Mouse (Mus musculus) heart, adult 2 months (tissue): ENCODE data around the gene Nptx2.

Source experiments
- CTCF ChIP-seq: fragments of 200-600 bp; IDR thresholded peaks from 2 replicates; pipeline ENCODE4 v1.8.1; 2022; ENCODE audit warnings: antibody characterized with exemption, mild to moderate bottlenecking, moderate library complexity
- POLR2A ChIP-seq: fragments of 200-500 bp; IDR thresholded peaks from 2 replicates; pipeline ENCODE4 v1.6.1; 2011; ENCODE audit warnings: mild to moderate bottlenecking, low read depth, low read length, control low read depth; ENCODE audit not compliant: insufficient read depth

DNA sequence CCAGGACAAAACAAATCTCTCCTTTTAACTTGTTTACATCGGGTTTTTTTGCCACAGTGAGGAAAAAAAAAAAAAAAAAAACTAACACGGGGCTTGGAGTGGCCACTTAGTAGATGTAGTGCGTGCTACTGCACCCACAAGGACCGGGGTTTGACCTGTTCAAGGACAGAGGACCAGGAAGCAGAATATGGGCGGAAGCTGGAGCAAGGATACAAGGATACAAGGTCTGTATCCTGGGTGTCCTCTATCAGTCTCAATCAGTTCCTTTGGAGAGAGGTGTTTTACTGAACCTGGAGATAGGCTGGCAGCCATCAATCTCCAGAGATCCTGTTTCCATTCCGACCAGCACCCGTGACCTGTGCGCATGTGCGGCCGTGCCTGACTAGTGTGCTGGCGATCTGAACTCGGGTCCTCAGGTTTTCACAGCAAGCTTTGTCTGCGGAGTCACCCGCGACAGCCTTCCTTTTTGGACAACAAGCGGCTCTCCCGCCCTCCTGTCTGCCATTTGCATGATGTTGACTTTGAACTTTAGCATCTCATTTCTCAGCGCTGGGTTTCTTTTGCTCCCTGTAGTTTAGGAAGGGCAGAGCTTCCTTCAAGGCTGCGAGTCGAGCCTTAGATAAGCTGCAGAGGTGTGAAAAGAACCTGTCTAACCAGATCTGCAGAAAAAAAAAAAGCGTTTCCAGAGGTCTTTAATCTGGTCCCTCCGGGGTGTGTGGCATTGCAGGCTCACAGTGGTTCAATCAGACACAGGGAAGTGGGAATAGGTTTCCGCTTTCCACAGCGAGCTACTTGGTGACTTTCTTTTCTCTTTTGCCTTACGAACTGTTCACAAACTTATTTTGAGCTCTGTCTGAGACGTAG, 38.8 kb upstream of the Nptx2 start:
- TF ChIP-seq POLR2A: no peak
- TF ChIP-seq CTCF: no peak
